Mouse (Mus musculus) adrenal gland, postnatal 14 days (tissue): Measurements from ENCODE around the gene Hivep3. TPM values are rescaled to one million over a fixed set of nuclear protein-coding genes. Genes with fewer than 3 reads are reported as not detected.
A peak's percentile ranks its signal among the peaks of the same experiment; 100 is the strongest.

Experiments
- DNase-seq: peaks from one replicate; pipeline ENCODE4 v3.0.0; 2021; ENCODE audit warnings: mixed read lengths
- total RNA-seq: library from RNA; stranded (reverse); gene quantifications from 2 replicates; pipeline ENCODE4 v1.2.3, GENCODE M21; 2021

The Hivep3 gene
- total RNA-seq, 1 experiment from 2014 or later: 9.4 TPM

GRCm38 (mm10) chr4:119873935-119874334 is 140.4 kb downstream of the Hivep3 start:
- DNase-seq: no peak

- DNase-seq: no peak
These were observed 142.0 kb downstream of the Hivep3 start for GRCm38 (mm10) chr4:119875592-119875991.

GRCm38 (mm10) chr4:119876535-119877160 is 143.1 kb downstream of the Hivep3 start:
- DNase-seq: no peak

DNA sequence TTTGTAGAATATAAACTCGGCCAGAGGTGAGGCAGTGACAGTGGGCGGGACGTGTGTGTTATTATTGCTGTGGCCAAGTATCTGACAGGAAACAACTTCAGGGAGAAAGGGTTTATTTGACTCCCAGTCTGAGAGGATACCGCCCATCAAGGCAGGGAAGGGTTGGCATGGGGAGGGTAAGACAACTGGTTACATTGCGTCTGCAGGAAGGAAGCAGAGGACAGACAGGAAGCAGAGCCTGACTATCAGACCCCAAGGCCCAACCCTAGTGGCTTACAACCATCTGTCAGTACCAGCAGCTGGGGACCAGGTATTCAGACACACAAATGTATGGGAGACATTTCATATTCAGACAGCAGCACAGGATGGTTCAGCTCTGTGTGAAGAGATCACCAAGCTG is 144.6 kb downstream of the Hivep3 start:
- no peak for DNase-seq

- no peak for DNase-seq
These were observed 146.1 kb downstream of the Hivep3 start for GRCm38 (mm10) chr4:119879671-119880070.

DNA sequence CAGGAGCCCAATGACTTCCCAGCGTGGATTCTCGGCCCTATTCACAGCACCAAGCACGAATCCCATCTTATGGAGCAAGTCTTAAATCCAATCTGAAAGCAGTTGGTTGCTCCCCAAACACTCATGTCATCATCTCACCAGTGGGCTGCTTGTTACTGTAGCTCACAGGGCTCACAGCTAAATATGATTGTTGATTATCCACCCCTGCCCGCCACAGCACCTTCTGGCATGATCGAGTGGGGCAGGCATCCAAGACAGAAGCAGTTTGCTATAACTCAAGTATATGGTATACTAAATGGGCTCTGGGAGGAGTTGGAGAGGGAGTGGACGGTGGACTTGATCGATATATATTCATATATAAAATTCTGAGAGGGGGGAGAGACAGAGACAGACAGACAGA is 146.7 kb downstream of the Hivep3 start:
- no peak for DNase-seq

DNA sequence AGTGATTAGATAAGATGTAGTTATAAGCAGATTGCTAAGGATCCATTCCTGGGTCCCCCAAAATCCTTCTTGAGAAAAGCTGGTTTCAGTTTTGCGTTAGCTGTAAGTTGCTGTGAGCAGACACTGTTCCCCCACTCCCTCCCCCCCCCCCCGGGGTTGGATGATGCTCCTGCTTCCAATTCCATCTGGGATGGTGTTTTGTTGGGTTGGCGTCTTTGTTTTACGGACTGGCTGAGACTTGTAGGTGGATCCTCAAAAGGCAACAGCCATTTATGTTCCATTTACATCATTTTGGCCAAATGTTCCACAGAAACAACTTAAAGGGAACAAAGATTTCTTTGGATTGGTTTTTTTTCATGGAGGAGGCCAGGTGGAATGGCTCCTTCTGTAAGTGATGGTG is 147.7 kb downstream of the Hivep3 start:
- no peak for DNase-seq

DNA sequence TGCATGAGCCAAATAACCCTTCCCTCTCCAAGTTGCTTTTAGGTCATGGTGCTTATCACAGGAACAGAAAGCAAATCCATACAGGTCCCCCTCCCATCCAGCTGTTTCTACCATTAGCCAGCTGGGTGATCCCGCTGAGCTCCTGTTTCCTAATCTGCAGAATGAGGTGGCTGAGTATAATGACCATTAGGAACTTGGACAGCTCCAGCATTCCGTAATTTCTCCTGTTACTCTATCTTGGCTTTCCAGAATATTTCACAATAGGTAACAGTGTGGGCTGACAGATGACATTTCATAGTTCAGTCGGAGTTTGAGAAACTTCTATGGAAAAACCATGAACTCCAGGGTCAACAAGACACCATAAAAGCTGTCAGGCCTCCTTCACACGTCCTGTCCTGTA is 148.8 kb downstream of the Hivep3 start:
- DNase-seq: no peak

GRCm38 (mm10) chr4:119882814-119883213 is 149.2 kb downstream of the Hivep3 start:
- DNase-seq: no peak

DNA sequence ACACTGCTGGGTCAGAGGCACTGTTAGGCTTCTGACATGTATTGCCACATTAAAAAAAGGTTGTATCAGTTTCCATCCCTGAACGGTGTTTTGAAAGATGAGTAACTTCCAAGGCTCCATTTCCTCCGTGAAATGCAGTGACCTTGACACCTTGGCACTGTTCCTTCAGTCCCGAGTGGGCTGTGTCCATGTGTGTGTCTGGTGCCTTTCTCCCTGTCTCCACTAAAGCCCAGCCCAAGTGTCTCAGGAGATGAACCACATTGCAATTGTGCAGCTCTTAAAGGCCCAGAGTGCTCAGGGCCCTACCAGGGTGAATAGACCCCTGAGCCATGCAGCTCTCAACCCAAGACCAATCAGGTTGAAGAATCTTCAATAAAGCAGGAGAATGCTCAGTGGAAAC is 153.0 kb downstream of the Hivep3 start:
- no peak for DNase-seq

- no peak for DNase-seq
These were observed 154.1 kb downstream of the Hivep3 start for GRCm38 (mm10) chr4:119887523-119888177.

- no peak for DNase-seq
These were observed 156.2 kb downstream of the Hivep3 start for GRCm38 (mm10) chr4:119889760-119890159.

GRCm38 (mm10) chr4:119893255-119893779 is 159.7 kb downstream of the Hivep3 start:
- DNase-seq: no peak

DNA sequence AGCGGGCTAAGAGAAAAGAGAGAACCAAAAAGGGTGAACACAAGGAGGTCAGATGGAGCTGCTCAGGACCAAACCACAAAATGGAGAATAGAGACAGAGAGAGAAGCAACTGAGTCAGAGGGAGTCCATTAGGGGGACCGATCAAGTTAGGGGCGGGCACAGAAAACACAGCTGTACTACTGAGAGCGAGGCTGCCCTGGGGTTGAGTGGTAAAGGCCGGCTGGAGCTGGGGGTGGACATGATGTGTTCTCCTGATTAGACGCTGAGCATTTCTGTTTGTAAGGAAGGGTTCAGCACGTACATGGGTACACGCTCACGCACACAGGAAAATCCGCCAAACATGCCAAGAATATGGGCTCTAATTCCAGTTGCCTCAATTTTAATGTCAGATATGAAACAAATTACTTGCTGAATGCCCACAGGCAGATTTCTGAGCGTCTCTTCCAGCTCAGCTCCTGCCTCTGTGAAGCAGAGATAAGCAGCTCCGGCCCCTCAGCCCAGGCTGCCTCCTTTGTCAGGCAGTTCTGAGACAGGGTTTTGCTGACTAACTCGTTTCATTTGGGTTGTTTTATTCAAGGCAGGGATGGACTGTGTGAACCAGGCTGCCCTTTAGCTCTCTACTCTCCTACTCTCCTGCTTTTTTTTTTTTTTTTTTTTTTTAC is 161.3 kb downstream of the Hivep3 start:
- DNase-seq: no peak

- no peak for DNase-seq
These were observed 161.9 kb downstream of the Hivep3 start for GRCm38 (mm10) chr4:119895504-119895903.

GRCm38 (mm10) chr4:119896572-119896971 is 163.0 kb downstream of the Hivep3 start:
- DNase-seq: no peak

GRCm38 (mm10) chr4:119897054-119897855 is 163.7 kb downstream of the Hivep3 start:
- no peak for DNase-seq

DNA sequence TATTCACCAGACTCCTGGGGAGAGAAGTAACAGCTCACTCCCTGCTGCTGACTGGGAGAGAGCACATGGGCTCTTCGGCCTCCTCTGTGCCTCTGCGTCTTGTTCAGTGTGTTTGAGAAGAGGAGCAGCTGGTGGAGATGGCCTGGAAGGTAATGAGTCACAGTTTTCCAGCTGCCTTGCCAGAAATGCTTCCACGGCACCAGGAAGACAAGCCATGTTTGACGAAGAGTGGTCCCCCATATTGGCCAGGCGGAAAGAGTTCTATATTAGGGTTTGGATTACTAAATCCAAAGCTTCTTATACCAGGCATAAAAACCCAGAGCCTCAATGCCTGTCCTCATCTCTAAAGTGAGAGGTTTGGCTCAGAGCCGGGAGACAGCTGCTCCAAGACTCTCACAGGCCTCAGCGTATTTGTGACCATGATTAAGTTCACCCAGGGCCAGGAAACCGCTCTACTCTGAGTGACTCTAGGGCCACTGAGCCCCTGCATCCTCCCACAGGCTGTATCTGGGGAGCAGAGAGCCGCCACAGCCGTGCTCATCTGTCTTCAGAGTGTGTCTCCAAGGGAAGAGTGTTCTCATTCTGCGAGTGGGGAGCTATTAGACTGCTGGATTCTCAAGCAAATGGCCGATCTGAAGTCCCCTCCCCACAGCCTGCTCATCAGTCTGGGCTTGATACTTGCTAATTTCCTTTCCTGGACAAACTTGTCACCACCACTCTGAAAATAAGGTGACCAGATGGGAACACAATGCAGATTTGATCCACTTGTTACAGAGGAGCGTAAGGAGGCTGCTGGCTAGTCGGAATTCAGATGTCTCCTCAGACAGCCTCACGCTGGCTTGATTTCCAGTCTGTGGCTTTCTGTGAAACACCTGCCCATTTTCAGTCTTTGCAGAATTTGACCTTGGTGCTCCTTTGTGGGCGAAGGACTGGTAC is 168.2 kb downstream of the Hivep3 start:
- peak; percentile 12 for DNase-seq

DNA sequence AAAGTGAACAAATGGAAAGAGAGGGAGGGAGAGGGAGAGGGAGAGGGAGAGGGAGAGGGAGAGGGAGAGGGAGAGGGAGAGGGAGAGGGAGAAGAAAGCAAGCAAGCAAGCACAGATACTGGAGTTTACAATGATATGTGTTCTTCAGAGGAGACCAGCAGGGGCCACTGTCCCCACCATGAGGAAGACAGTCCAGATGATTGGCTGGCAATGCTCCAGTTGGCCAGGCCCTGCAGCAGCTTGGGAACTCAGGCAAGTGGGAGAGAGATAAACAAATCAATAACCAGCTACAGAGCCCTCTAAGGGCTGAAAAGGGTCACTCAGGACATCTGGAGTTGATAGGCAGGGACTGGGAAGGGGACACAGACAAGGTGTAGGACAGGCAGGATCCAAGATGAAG is 169.7 kb downstream of the Hivep3 start:
- DNase-seq: peak; percentile 51

DNA sequence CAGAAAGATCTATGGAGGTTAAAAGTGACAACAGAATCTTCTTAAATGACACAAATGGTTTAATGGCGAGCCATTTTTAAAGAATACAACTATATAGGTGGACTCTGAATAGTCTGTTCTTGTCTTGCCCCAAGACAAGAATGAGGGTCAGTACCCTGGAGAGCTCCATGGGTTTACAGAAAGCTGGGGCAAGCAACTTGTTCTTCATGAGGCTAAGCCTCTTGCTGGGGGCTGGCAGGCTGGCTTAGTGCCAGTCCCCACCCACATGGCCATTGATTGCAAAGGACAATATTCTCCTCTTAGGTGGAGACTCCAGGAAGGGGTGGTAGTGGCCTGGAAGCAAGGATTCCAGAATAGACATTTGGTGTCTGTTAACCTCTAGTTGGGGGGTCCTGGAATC is 170.2 kb downstream of the Hivep3 start:
- peak; percentile 71 for DNase-seq

- no peak for DNase-seq
These were observed 170.7 kb downstream of the Hivep3 start for GRCm38 (mm10) chr4:119904296-119904695.
